Mouse (Mus musculus) neural tube, embryonic 12.5 days (tissue): Measurements from ENCODE around the gene H2-Q4. TPM values are rescaled to one million over a fixed set of nuclear protein-coding genes. Genes with fewer than 3 reads are reported as not detected.
"Not testable (repeated sequence)": the region's sequence is repeated elsewhere in the genome, so short reads cannot be mapped to it uniquely, and the experiment has no call there.

ENCODE experiments used
- ATAC-seq: fragments of 200-750 bp; cut with Nextera tagmentation; 2 replicates; pipeline ENCODE4 v1.8.0; 2017; ENCODE audit warnings: low read depth, mild to moderate bottlenecking, moderate TSS enrichment, moderate library complexity; ENCODE audit not compliant: low FRiP score
- H3K27ac ChIP-seq: fragments of 300-500 bp; sonication (generic); 2 replicates; pipeline ENCODE4 v1.5.1; 2016
- H3K27me3 ChIP-seq: fragments of 300-500 bp; sonication (generic); replicated peaks from 2 replicates; pipeline ENCODE4 v1.6.1; 2016; ENCODE audit warnings: mild to moderate bottlenecking
- H3K36me3 ChIP-seq: fragments of 300-500 bp; sonication (generic); 2 replicates; pipeline ENCODE4 v1.6.1; 2016; ENCODE audit warnings: mild to moderate bottlenecking
- H3K4me1 ChIP-seq: fragments of 300-500 bp; sonication (generic); 2 replicates; pipeline ENCODE4 v1.6.1; 2016
- H3K4me2 ChIP-seq: fragments of 300-500 bp; sonication (generic); replicated peaks from 2 replicates; pipeline ENCODE4 v1.6.1; 2016; ENCODE audit warnings: mild to moderate bottlenecking
- H3K4me3 ChIP-seq: fragments of 300-500 bp; sonication (generic); 2 replicates; pipeline ENCODE4 v1.5.1; 2016
- H3K9ac ChIP-seq: fragments of 300-500 bp; sonication (generic); 2 replicates; pipeline ENCODE4 v1.6.1; 2016; ENCODE audit warnings: mild to moderate bottlenecking
- H3K9me3 ChIP-seq: fragments of 300-500 bp; sonication (generic); 2 replicates; pipeline ENCODE4 v1.6.1; 2016; ENCODE audit warnings: mild to moderate bottlenecking
- WGBS: fragments of 180-500 bp; shearing (Covaris S2); methylation state at CpG from one replicate; pipeline ENCODE4 v1.1.7; 2016; 5-methylcytosine and 5-hydroxymethylcytosine counted together
- polyA plus RNA-seq: library from polyadenylated mRNA; unstranded; fragments of >200 nt; fragmentation: Nextera tagmentation; extraction: Ambion mirVana; gene quantifications from 2 replicates; pipeline ENCODE4 v1.2.1, GENCODE M21; 2016

The H2-Q4 gene
- polyA plus RNA-seq, 1 experiment from 2014 or later = 2.7 TPM

- H3K4me1 ChIP-seq, H3K9ac ChIP-seq, H3K9me3 ChIP-seq, H3K4me2 ChIP-seq, ATAC-seq, H3K4me3 ChIP-seq, H3K36me3 ChIP-seq, H3K27ac ChIP-seq: not testable (repeated sequence)
- WGBS = 88% methylated on average over 5 of the region's 5 CpGs
- H3K27me3 ChIP-seq = peaks cover 18% of the 10 kb centered on the region
These were observed 42.9 kb downstream of the H2-Q4 start for GRCm38 (mm10) chr17:35422360-35422759.

DNA sequence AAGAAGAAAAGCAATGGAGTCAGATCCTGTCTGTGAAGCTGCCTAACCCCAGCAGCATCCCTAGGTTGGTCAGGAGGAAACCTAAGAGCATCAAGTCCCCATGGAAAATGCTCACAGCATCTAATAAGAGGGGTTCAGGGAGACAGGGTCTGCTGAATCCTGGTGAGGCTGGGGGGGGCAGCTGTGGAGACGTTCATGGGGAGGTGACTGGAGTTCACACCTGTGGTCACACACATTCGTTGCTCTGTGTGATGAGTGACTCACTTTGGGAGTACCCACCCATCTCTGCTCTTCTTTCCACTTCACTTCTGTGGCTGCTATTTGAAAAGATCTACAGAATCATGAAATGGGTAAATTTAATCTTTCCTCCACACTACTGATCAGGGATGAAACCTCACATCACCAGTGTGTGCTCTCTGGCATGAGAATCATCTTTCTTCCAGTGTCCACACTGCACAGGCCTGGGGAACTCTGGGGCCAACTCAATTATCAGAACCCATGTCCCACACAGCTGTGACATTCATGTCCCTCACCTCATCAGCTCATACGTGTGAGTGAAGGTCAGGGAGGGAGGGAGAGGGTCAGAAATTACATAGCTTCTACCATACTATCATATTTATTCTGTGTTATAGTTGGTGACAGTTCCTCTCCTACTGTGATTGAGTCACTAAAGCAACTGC, 43.9 kb downstream of the H2-Q4 start:
- not testable (repeated sequence) for H3K27ac ChIP-seq, H3K4me1 ChIP-seq, H3K9ac ChIP-seq, H3K4me3 ChIP-seq, ATAC-seq, H3K4me2 ChIP-seq, H3K36me3 ChIP-seq, H3K9me3 ChIP-seq
- 80% methylated on average over 3 of the region's 3 CpGs for WGBS
- H3K27me3 ChIP-seq = peaks cover 18% of the 10 kb centered on the region

GRCm38 (mm10) chr17:35424106-35424505, 44.7 kb downstream of the H2-Q4 start:
- not testable (repeated sequence) for H3K9ac ChIP-seq, H3K27ac ChIP-seq, H3K4me1 ChIP-seq, H3K36me3 ChIP-seq, H3K4me2 ChIP-seq, ATAC-seq, H3K9me3 ChIP-seq, H3K4me3 ChIP-seq
- H3K27me3 ChIP-seq = peaks cover 18% of the 10 kb centered on the region
- WGBS = 87% methylated on average over 3 of the region's 3 CpGs

DNA sequence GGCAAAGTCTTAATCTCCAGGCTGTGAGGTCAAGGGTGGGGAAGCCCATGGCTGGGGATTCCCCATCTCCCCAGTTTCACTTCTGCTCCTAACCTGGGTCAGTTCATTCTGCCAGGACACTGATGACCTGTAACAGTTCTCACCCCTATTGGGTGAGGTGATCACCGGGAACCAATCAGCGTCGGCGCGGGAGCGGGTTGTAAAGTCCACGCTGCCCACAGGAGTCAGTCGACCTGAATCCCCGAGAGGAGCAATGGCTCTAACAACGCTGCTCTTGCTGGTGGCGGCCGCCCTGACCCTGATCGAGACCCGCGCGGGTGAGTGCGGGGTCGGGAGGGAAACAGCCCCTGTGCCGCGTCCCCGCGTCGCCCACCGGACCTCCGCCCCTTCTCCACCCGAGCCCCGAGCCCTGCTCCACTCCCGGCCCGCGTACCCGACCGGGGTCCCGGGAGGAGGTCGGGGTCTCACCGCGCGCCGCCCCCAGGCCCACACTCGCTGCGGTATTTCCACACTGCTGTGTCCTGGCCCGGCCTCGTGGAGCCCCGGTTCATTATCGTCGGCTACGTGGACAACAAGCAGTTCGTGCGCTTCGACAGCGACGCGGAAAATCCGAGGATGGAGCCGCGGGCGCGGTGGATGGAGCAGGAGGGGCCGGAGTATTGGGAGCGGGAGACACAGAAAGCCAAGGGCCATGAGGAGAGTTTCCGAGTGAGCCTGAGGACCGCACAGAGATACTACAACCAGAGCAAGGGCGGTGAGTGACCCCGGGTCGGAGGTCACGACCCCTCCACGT, 45.4 kb downstream of the H2-Q4 start, which contains the start of gene H2-Q6:
H2-Q6 (plus strand) TSS at position 227 of the 793 bp plus-strand sequence.
- not testable (repeated sequence) for H3K9me3 ChIP-seq, H3K4me1 ChIP-seq, H3K36me3 ChIP-seq, H3K27ac ChIP-seq
- peak; percentile 52 for ATAC-seq
- WGBS = 2% methylated on average over 56 of the region's 66 CpGs
- Histone ChIP-seq H3K9ac (0 out of 2 replicates have a peak within 1 kb of the TSS, but pooled peaks have one; percentile 21), H3K4me2 (peak within 1 kb of the TSS; percentile 68), H3K4me3 (peak within 1 kb of the TSS; percentile 32), H3K27me3 (peaks cover 18% of the 10 kb centered on the region)

DNA sequence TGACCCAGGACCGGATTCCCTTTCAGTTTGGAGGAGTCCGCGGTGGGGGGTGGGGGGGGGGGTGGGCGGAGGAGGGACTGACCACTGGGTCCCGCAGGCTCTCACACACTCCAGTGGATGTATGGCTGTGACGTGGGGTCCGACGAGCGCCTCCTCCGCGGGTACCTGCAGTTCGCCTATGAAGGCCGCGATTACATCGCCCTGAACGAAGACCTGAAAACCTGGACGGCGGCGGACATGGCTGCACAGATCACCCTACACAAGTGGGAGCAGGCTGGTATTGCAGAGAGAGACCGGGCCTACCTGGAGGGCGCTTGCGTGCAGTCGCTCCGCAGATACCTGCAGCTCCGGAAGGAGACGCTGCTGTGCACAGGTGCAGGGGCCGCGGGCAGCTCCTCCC, 46.1 kb downstream of the H2-Q4 start:
- peaks cover 18% of the 10 kb centered on the region for H3K27me3 ChIP-seq
- H3K36me3 ChIP-seq = not testable (repeated sequence)
- 16% methylated on average over 28 of the region's 28 CpGs for WGBS

GRCm38 (mm10) chr17:35428883-35429282, 49.5 kb downstream of the H2-Q4 start:
- H3K9me3 ChIP-seq, ATAC-seq, H3K4me1 ChIP-seq, H3K4me3 ChIP-seq, H3K27ac ChIP-seq, H3K9ac ChIP-seq, H3K4me2 ChIP-seq, H3K36me3 ChIP-seq: not testable (repeated sequence)
- peaks cover 18% of the 10 kb centered on the region for H3K27me3 ChIP-seq
- WGBS = 89% methylated on average over 6 of the region's 6 CpGs

More for the DNA sequence above, 46.1 kb downstream of the H2-Q4 start:
- Histone ChIP-seq H3K4me3 (peak overlapping the region; percentile 32), H3K4me2 (peak overlapping the region; percentile 68)
- H3K9me3 ChIP-seq, H3K4me1 ChIP-seq, H3K27ac ChIP-seq, H3K9ac ChIP-seq: not testable (repeated sequence)
- ATAC-seq = peak; percentile 38; the same call in 1 of the 2 replicates

DNA sequence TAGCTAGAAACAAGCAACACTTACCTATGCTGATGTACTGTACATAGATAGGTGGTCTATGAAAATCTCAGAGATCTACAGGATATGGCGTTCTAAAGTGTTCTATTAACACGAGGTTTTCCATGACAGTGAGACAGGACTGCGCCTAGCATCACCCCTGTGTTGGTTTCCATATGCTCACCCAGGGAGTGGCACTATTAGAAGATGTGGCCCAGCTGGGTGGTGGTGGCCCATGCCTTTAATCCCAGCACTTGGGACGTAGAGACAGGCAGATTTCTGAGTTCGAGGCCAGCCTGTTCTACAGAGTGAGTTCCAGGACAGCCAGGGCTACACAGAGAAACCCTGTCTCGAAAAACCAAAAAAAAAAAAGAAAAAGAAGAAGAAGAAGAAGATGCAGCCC, 51.3 kb downstream of the H2-Q4 start:
- not testable (repeated sequence) for H3K9me3 ChIP-seq, H3K9ac ChIP-seq, H3K27ac ChIP-seq, H3K4me1 ChIP-seq, H3K36me3 ChIP-seq, H3K27me3 ChIP-seq, H3K4me3 ChIP-seq, ATAC-seq, H3K4me2 ChIP-seq
- 87% methylated on average over 6 of the region's 6 CpGs for WGBS

DNA sequence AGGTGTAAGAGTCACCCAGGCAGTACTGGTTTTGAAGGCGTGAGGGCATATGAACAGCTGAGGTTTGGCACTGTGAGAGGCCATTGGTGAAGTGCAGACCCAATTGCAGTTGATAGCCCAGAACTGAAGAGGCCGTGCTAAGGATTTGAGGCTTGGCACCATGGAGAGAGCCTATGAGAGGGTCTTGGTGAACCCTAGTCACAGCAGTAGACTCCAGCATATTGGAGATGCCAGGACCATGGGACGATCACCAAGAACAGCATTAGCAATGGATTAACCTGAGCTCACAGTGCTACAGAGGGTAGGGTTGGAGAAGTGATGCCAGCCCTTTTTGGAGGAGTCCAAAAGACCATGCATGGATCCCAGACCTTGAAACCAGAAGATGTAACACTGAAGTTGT, 52.8 kb downstream of the H2-Q4 start:
- not testable (repeated sequence) for ATAC-seq, H3K9ac ChIP-seq, H3K36me3 ChIP-seq, H3K4me3 ChIP-seq, H3K4me1 ChIP-seq, H3K9me3 ChIP-seq, H3K27ac ChIP-seq, H3K27me3 ChIP-seq, H3K4me2 ChIP-seq
- WGBS = 84% methylated on average over 3 of the region's 3 CpGs

- not testable (repeated sequence) for H3K4me1 ChIP-seq, H3K27me3 ChIP-seq, H3K9me3 ChIP-seq, H3K4me2 ChIP-seq, ATAC-seq, H3K36me3 ChIP-seq, H3K27ac ChIP-seq, H3K4me3 ChIP-seq, H3K9ac ChIP-seq
- WGBS = 8% methylated on average over 8 of the region's 8 CpGs
These were observed 55.4 kb downstream of the H2-Q4 start for GRCm38 (mm10) chr17:35434836-35435235.

Other genes starting within 250 kb of the H2-Q4 start
- gene Apom, start 247.6 kb upstream of the H2-Q4 start, polyA plus RNA-seq = 0.32 and 0.93 TPM in 2 replicates
- 82.8 and 84.5 TPM in 2 replicates for gene Bag6, start 244.4 kb upstream of the H2-Q4 start, polyA plus RNA-seq
- gene Prrc2a, start 214.7 kb upstream of the H2-Q4 start, polyA plus RNA-seq = 205 and 224 TPM in 2 replicates
- 8.3 and 9.1 TPM in 2 replicates for gene Aif1, start 203.5 kb upstream of the H2-Q4 start, polyA plus RNA-seq
- 6.8 and 7.0 TPM in 2 replicates for gene Lst1, start 191.2 kb upstream of the H2-Q4 start, polyA plus RNA-seq
- 0.39 and 0.57 TPM in 2 replicates for gene Ltb, start 185.2 kb upstream of the H2-Q4 start, polyA plus RNA-seq
- 0.18 TPM in 1 of 2 replicates, not detected in the other for gene Tnf, start 177.6 kb upstream of the H2-Q4 start, polyA plus RNA-seq
- gene Lta, start 174.3 kb upstream of the H2-Q4 start, polyA plus RNA-seq = not detected in 2 replicates
- not detected in 2 replicates for gene Gm16181, start 158.8 kb upstream of the H2-Q4 start, polyA plus RNA-seq
- 26.2 and 28.4 TPM in 2 replicates for gene Atp6v1g2, start 146.0 kb upstream of the H2-Q4 start, polyA plus RNA-seq
- 10.6 and 11.5 TPM in 2 replicates for gene Nfkbil1, start 143.8 kb upstream of the H2-Q4 start, polyA plus RNA-seq
- 511 and 522 TPM in 2 replicates for gene Ddx39b, start 137.9 kb upstream of the H2-Q4 start, polyA plus RNA-seq
- gene H2-D1, start 116.9 kb upstream of the H2-Q4 start, polyA plus RNA-seq = 55.7 and 58.8 TPM in 2 replicates
- 0.06 and 0.10 TPM in 2 replicates for gene H2-Q1, start 59.2 kb upstream of the H2-Q4 start, polyA plus RNA-seq
- 0.28 and 0.42 TPM in 2 replicates for gene H2-Q2, start 37.4 kb upstream of the H2-Q4 start, polyA plus RNA-seq
- gene H2-Q6, start 45.2 kb downstream of the H2-Q4 start, polyA plus RNA-seq = 0.48 and 0.64 TPM in 2 replicates
- 6.5 and 6.8 TPM in 2 replicates for gene H2-Q7, start 59.5 kb downstream of the H2-Q4 start, polyA plus RNA-seq
- 0.18 and 0.27 TPM in 2 replicates for gene H2-Q10, start 90.5 kb downstream of the H2-Q4 start, polyA plus RNA-seq
- gene Pou5f1, start 126.4 kb downstream of the H2-Q4 start, polyA plus RNA-seq = not detected in 2 replicates
- 34.1 and 35.1 TPM in 2 replicates for gene Tcf19, start 137.2 kb downstream of the H2-Q4 start, polyA plus RNA-seq
- gene Cchcr1, start 137.5 kb downstream of the H2-Q4 start, polyA plus RNA-seq = 12.9 and 13.1 TPM in 2 replicates
- gene Psors1c2, start 153.6 kb downstream of the H2-Q4 start, polyA plus RNA-seq = 0.91 and 1.4 TPM in 2 replicates
- not detected in 2 replicates for gene Cdsn, start 172.5 kb downstream of the H2-Q4 start, polyA plus RNA-seq
- not detected in 2 replicates for gene 2300002M23Rik, start 187.8 kb downstream of the H2-Q4 start, polyA plus RNA-seq
- gene Sfta2, start 221.9 kb downstream of the H2-Q4 start, polyA plus RNA-seq = not detected in 2 replicates
- not detected in 2 replicates for gene Gm9573, start 247.0 kb downstream of the H2-Q4 start, polyA plus RNA-seq